Mouse (Mus musculus) forebrain, embryonic 14.5 days (tissue): ENCODE results near the gene Uhrf1bp1. TPM values are rescaled to one million over a fixed set of nuclear protein-coding genes. Genes with fewer than 3 reads are reported as not detected.
A peak's percentile ranks its signal among the peaks of the same experiment; 100 is the strongest.

Experiments used
- ATAC-seq: fragments of 200-750 bp; cut with Nextera tagmentation; 2 replicates; pipeline ENCODE4 v1.8.0; 2017; ENCODE audit warnings: mild to moderate bottlenecking, moderate library complexity
- DNase-seq: peaks from one replicate; pipeline ENCODE4 v3.0.0-alpha.2; 2015; ENCODE audit warnings: low spot score
- H3K27ac ChIP-seq: fragments of 300-500 bp; sonication (generic); 2 replicates; pipeline ENCODE4 v1.5.1; 2014; ENCODE audit warnings: low read depth, mild to moderate bottlenecking, control low read depth, low read length, moderate library complexity
- H3K27me3 ChIP-seq: fragments of 300-500 bp; sonication (generic); replicated peaks from 2 replicates; pipeline ENCODE4 v1.6.1; 2014; ENCODE audit warnings: low read length, control low read depth, mixed read lengths; ENCODE audit not compliant: control insufficient read depth, insufficient read depth
- H3K36me3 ChIP-seq: fragments of 300-500 bp; sonication (generic); 2 replicates; pipeline ENCODE4 v1.6.1; 2014; ENCODE audit warnings: low read length, control low read depth; ENCODE audit not compliant: control insufficient read depth, insufficient read depth
- H3K4me1 ChIP-seq: fragments of 300-500 bp; sonication (generic); 2 replicates; pipeline ENCODE4 v1.6.1; 2014; ENCODE audit warnings: antibody characterized with exemption, low read length, control low read depth; ENCODE audit not compliant: control insufficient read depth, insufficient read depth
- H3K4me2 ChIP-seq: fragments of 300-500 bp; sonication (generic); 2 replicates; pipeline ENCODE4 v1.6.1; 2014; ENCODE audit warnings: mild to moderate bottlenecking, control low read depth, low read length
- H3K4me3 ChIP-seq: fragments of 300-500 bp; sonication (generic); 2 replicates; pipeline ENCODE4 v1.5.1; 2014; ENCODE audit warnings: low read depth, low read length, control low read depth
- H3K9ac ChIP-seq: fragments of 300-500 bp; sonication (generic); 2 replicates; pipeline ENCODE4 v1.6.1; 2014; ENCODE audit warnings: mild to moderate bottlenecking, low read length, control low read depth, moderate library complexity
- H3K9me3 ChIP-seq: fragments of 300-500 bp; sonication (generic); replicated peaks from 2 replicates; pipeline ENCODE4 v1.6.1; 2016; ENCODE audit warnings: low read length, control low read depth, mixed read lengths; ENCODE audit not compliant: control insufficient read depth
- WGBS: fragments of 180-500 bp; shearing (Covaris S2); extraction: QIAGEN DNeasy Blood & Tissue Kit; methylation state at CpG from one replicate; pipeline ENCODE4 v1.1.7; 2014; 5-methylcytosine and 5-hydroxymethylcytosine counted together
- polyA plus RNA-seq: library from polyadenylated mRNA; unstranded; fragments of >200 nt; fragmentation: Nextera tagmentation; extraction: Ambion mirVana; gene quantifications from 2 replicates; pipeline ENCODE4 v1.2.1, GENCODE M21; 2014

Uhrf1bp1 gene
- polyA plus RNA-seq, 1 experiment from 2014 or later = 4.3 TPM

- no peak overlapping the region for H3K4me3 ChIP-seq
- ATAC-seq (no peak), DNase-seq (no peak)
- 85% methylated on average over 19 of the region's 19 CpGs for WGBS
- peaks cover 61% of the 10 kb centered on the region for H3K36me3 ChIP-seq
- H3K4me2 ChIP-seq = no peak overlapping the region
- H3K9me3 ChIP-seq = no peaks in the 10 kb centered on the region
- no peaks in the 10 kb centered on the region for H3K27me3 ChIP-seq
- H3K9ac ChIP-seq = no peak overlapping the region
- no peak overlapping the region for H3K27ac ChIP-seq
- no peaks in the 10 kb centered on the region for H3K4me1 ChIP-seq
These were observed 30.4 kb downstream of the Uhrf1bp1 start for GRCm38 (mm10) chr17:27886499-27887210.

GRCm38 (mm10) chr17:27907512-27908205 lies 51.4 kb downstream of the Uhrf1bp1 start:
- Histone ChIP-seq H3K4me1 (peaks cover 23% of the 10 kb centered on the region), H3K36me3 (peaks cover 22% of the 10 kb centered on the region), H3K4me2 (peak overlapping the region; percentile 92), H3K9me3 (no peaks in the 10 kb centered on the region), H3K27ac (peak overlapping the region; percentile 15; the same call in 1 of the 2 replicates), H3K27me3 (no peaks in the 10 kb centered on the region), H3K9ac (peak overlapping the region; percentile 89), H3K4me3 (peak overlapping the region; percentile 94)
- DNase-seq (peak; percentile 94), ATAC-seq (peak; percentile 49)
- under 1% methylated on average over 45 of the region's 45 CpGs for WGBS

- ATAC-seq (no peak; the same call in 1 of the 2 replicates), DNase-seq (no peak)
- Histone ChIP-seq H3K9ac (peak overlapping the region; percentile 89), H3K27me3 (no peaks in the 10 kb centered on the region), H3K4me1 (peaks cover 23% of the 10 kb centered on the region), H3K9me3 (no peaks in the 10 kb centered on the region), H3K4me2 (peak overlapping the region; percentile 92), H3K4me3 (peak overlapping the region; percentile 94), H3K36me3 (peaks cover 15% of the 10 kb centered on the region), H3K27ac (peak overlapping the region; percentile 88)
- WGBS = under 1% methylated on average over 12 of the region's 12 CpGs
These were observed 52.1 kb downstream of the Uhrf1bp1 start for GRCm38 (mm10) chr17:27908206-27908887.

- Histone ChIP-seq H3K27ac (peak within 1 kb of the TSS; percentile 88), H3K4me1 (peaks cover 23% of the 10 kb centered on the region), H3K36me3 (peaks cover 9% of the 10 kb centered on the region), H3K4me2 (peak within 1 kb of the TSS; percentile 92), H3K9ac (peak within 1 kb of the TSS; percentile 89), H3K9me3 (no peaks in the 10 kb centered on the region), H3K27me3 (no peaks in the 10 kb centered on the region), H3K4me3 (peak within 1 kb of the TSS; percentile 94)
- ATAC-seq (peak; percentile 84), DNase-seq (peak; percentile 88)
- WGBS = under 1% methylated on average over 63 of the region's 78 CpGs
These were observed 52.8 kb downstream of the Uhrf1bp1 start, which contains the start of gene Anks1 for GRCm38 (mm10) chr17:27908888-27909621. Anks1 (plus strand) TSS chr17:27909306.

GRCm38 (mm10) chr17:27909622-27910500 lies 53.6 kb downstream of the Uhrf1bp1 start, which contains the start of gene Taf11:
Taf11 (minus strand) TSS chr17:27909844.
- Histone ChIP-seq H3K4me2 (peak within 1 kb of the TSS; percentile 92), H3K27ac (peak within 1 kb of the TSS; percentile 88), H3K27me3 (no peaks in the 10 kb centered on the region), H3K9ac (peak within 1 kb of the TSS; percentile 89), H3K4me3 (peak within 1 kb of the TSS; percentile 94), H3K4me1 (peaks cover 23% of the 10 kb centered on the region), H3K9me3 (no peaks in the 10 kb centered on the region), H3K36me3 (peaks cover 5% of the 10 kb centered on the region)
- WGBS = 2% methylated on average over 45 of the region's 53 CpGs
- ATAC-seq (peak; percentile 76), DNase-seq (peak; percentile 71)

GRCm38 (mm10) chr17:27911371-27911770 lies 55.1 kb downstream of the Uhrf1bp1 start:
- Histone ChIP-seq H3K27me3 (no peaks in the 10 kb centered on the region), H3K4me1 (peaks cover 23% of the 10 kb centered on the region), H3K36me3 (0 out of 2 replicates have a peak, but pooled peaks cover 2% of the 10 kb centered on the region), H3K4me2 (no peak overlapping the region), H3K4me3 (no peak overlapping the region), H3K27ac (no peak overlapping the region), H3K9ac (no peak overlapping the region), H3K9me3 (no peaks in the 10 kb centered on the region)
- 86% methylated on average over 7 of the region's 7 CpGs for WGBS
- DNase-seq (no peak), ATAC-seq (no peak)

- DNase-seq (no peak), ATAC-seq (no peak)
- H3K4me3 ChIP-seq = no peak overlapping the region
- H3K4me1 ChIP-seq = peaks cover 12% of the 10 kb centered on the region
- H3K9ac ChIP-seq = no peak overlapping the region
- no peaks in the 10 kb centered on the region for H3K9me3 ChIP-seq
- WGBS = 93% methylated on average over 4 of the region's 4 CpGs
- H3K4me2 ChIP-seq = no peak overlapping the region
- no peaks in the 10 kb centered on the region for H3K27me3 ChIP-seq
- H3K36me3 ChIP-seq = 0 out of 2 replicates have a peak, but pooled peaks cover 2% of the 10 kb centered on the region
- H3K27ac ChIP-seq = no peak overlapping the region
These were observed 58.5 kb downstream of the Uhrf1bp1 start for GRCm38 (mm10) chr17:27914742-27915141.
